Mouse (Mus musculus): ENCODE measurements around the gene Pus1.

DNA sequence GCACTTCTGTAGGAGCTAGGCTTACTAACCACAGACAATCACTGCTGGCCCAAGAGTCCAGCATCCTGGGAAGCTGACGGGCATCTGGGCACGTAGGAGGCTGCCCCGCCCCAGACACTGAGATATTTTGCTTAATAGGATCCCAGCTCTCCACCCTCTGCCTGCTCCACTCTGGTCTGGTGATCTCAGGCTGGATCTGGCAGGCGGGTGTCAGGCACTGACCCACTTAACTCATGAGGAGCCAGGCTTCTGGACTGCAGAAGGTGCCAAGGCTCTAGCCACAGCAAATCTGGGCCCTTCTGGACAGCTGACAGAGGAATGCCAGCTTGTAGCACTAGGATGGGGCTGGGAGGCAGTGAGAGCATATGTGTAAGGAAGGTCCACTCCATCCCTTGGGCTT lies 21.7 kb upstream of the Pus1 start:
- TF ChIP-seq CHD1 (IDR thresholded peaks at IDR 0.05; ENCODE audit: low read depth, low read length) (no peak), MYC (IDR thresholded peaks at IDR 0.05; ENCODE audit: low read depth, low read length) (no peak), CTCF (IDR thresholded peaks at IDR 0.05 in 2 of 3, conservative IDR thresholded peaks at IDR 0.05 in 1 of 3; ENCODE audit: control insufficient read depth in 1 of 3, insufficient read depth in 1 of 3, low read depth in 2 of 3, low read length in 3 of 3, poor library complexity in 1 of 3, severe bottlenecking in 1 of 3) (no peak), E2F4 (IDR thresholded peaks at IDR 0.05; ENCODE audit: borderline replicate concordance, low read depth, low read length) (no peak), POLR2A (IDR thresholded peaks at IDR 0.05; ENCODE audit: control insufficient read depth in 1 of 2, insufficient read depth in 1 of 2, low read depth in 1 of 2, low read length in 2 of 2, poor library complexity in 1 of 2) (no peak), GATA1 (IDR thresholded peaks at IDR 0.05; ENCODE audit: low read depth, low read length) (no peak), MEF2A (IDR thresholded peaks at IDR 0.05; ENCODE audit: extremely low read depth, insufficient replicate concordance, low read depth, low read length, poor library complexity, severe bottlenecking) (no peak)

Measured in MEL (cell line).